Mouse (Mus musculus) T-cell, adult 2 months (primary cell): ENCODE measurements around the gene Abhd4.

Source experiments
- DNase-seq: peaks from one replicate; pipeline ENCODE4 v3.0.0; 2022; ENCODE audit warnings: low spot score

The Abhd4 gene

GRCm38 (mm10) chr14:54253741-54254291 is at the start of gene Abhd4, which contains the start of gene Dad1:
Gene Abhd4, plus strand, starts transcription at chr14:54254188.
Gene Dad1, minus strand, starts transcription at chr14:54254104.
- DNase-seq = peak; percentile 98

- DNase-seq = no peak
Measured at GRCm38 (mm10) chr14:54204311-54204710, 49.7 kb upstream of the Abhd4 start.

- no peak for DNase-seq
Measured at GRCm38 (mm10) chr14:54204786-54205185, 49.2 kb upstream of the Abhd4 start.

GRCm38 (mm10) chr14:54205904-54206303 is 48.1 kb upstream of the Abhd4 start:
- DNase-seq = peak; percentile 63

- DNase-seq = no peak
Measured at GRCm38 (mm10) chr14:54206309-54206708, 47.7 kb upstream of the Abhd4 start.

GRCm38 (mm10) chr14:54206750-54207550 is 47.0 kb upstream of the Abhd4 start:
- no peak for DNase-seq

GRCm38 (mm10) chr14:54207924-54208323 is 46.1 kb upstream of the Abhd4 start:
- no peak for DNase-seq

- DNase-seq = no peak
Measured at GRCm38 (mm10) chr14:54208741-54209140, 45.2 kb upstream of the Abhd4 start.

GRCm38 (mm10) chr14:54209932-54210331 is 44.1 kb upstream of the Abhd4 start:
- DNase-seq = peak; percentile 61

GRCm38 (mm10) chr14:54210401-54210800 is 43.6 kb upstream of the Abhd4 start:
- DNase-seq = no peak

GRCm38 (mm10) chr14:54211199-54211598 is 42.8 kb upstream of the Abhd4 start:
- peak; percentile 74 for DNase-seq

- peak; percentile 65 for DNase-seq
Measured at GRCm38 (mm10) chr14:54211755-54212154, 42.2 kb upstream of the Abhd4 start.

GRCm38 (mm10) chr14:54213734-54214133 is 40.3 kb upstream of the Abhd4 start:
- no peak for DNase-seq

- no peak for DNase-seq
Measured at GRCm38 (mm10) chr14:54214477-54214876, 39.5 kb upstream of the Abhd4 start.

- no peak for DNase-seq
Measured at GRCm38 (mm10) chr14:54214901-54215300, 39.1 kb upstream of the Abhd4 start.

GRCm38 (mm10) chr14:54216126-54216525 is 37.9 kb upstream of the Abhd4 start:
- DNase-seq = no peak

GRCm38 (mm10) chr14:54218233-54218632 is 35.8 kb upstream of the Abhd4 start:
- DNase-seq = no peak

GRCm38 (mm10) chr14:54218721-54219120 is 35.3 kb upstream of the Abhd4 start:
- DNase-seq = peak; percentile 72

- no peak for DNase-seq
Measured at GRCm38 (mm10) chr14:54219256-54219655, 34.7 kb upstream of the Abhd4 start.

- DNase-seq = no peak
Measured at GRCm38 (mm10) chr14:54219849-54220248, 34.1 kb upstream of the Abhd4 start.

GRCm38 (mm10) chr14:54220726-54221494 is 33.1 kb upstream of the Abhd4 start:
- no peak for DNase-seq

- peak; percentile 37 for DNase-seq
Measured at GRCm38 (mm10) chr14:54221641-54222040, 32.3 kb upstream of the Abhd4 start.

- DNase-seq = peak; percentile 82
Measured at GRCm38 (mm10) chr14:54222289-54222727, 31.7 kb upstream of the Abhd4 start.
